Mouse (Mus musculus): ENCODE measurements around the gene Ppp1r36. TPM values are rescaled to one million over a fixed set of nuclear protein-coding genes. Genes with fewer than 3 reads are reported as not detected.

Gene Ppp1r36
- 0.05 and 0.10 TPM in 2 replicates for polyA plus RNA-seq (2015; fragmentation: Nextera tagmentation; extraction: Ambion mirVana)

- peak within 1 kb of the TSS; percentile 36 for H3K4me3 ChIP-seq (replicated peaks)
- H3K9me3 ChIP-seq (replicated peaks), result no peaks in the 10 kb centered on the region; the same call in 1 of the 2 replicates
- WGBS (ENCODE audit: insufficient replicate concordance), result 2% methylated on average over 37 of the region's 37 CpGs
- peaks cover 8% of the 10 kb centered on the region for H3K4me1 ChIP-seq (replicated peaks)
- no peak within 1 kb of the TSS for H3K9ac ChIP-seq
- no peaks in the 10 kb centered on the region for H3K36me3 ChIP-seq (replicated peaks)
- H3K27me3 ChIP-seq, result peaks cover 33% of the 10 kb centered on the region
- ATAC-seq (ENCODE audit: insufficient read depth), result no peak
- H3K4me2 ChIP-seq, result peak within 1 kb of the TSS; percentile 64
- no peak within 1 kb of the TSS for H3K27ac ChIP-seq (replicated peaks)
These were observed at the start of gene Ppp1r36 for GRCm38 (mm10) chr12:76417433-76417854. Ppp1r36 (plus strand) TSS chr12:76417538.

GRCm38 (mm10) chr12:76368201-76368789 is 49.0 kb upstream of the Ppp1r36 start:
- Histone ChIP-seq H3K4me1 (replicated peaks) (peaks cover 72% of the 10 kb centered on the region), H3K4me3 (replicated peaks) (peak overlapping the region; percentile 97), H3K27ac (replicated peaks) (peak overlapping the region; percentile 95), H3K27me3 (no peaks in the 10 kb centered on the region), H3K9me3 (replicated peaks) (no peaks in the 10 kb centered on the region), H3K36me3 (replicated peaks) (no peaks in the 10 kb centered on the region), H3K4me2 (peak overlapping the region; percentile 96), H3K9ac (peak overlapping the region; percentile 98)
- WGBS (ENCODE audit: insufficient replicate concordance), result 4% methylated on average over 9 of the region's 9 CpGs
- no peak for ATAC-seq (ENCODE audit: insufficient read depth)

GRCm38 (mm10) chr12:76368790-76369205 is 48.5 kb upstream of the Ppp1r36 start:
- no peaks in the 10 kb centered on the region for H3K9me3 ChIP-seq (replicated peaks)
- no peaks in the 10 kb centered on the region for H3K36me3 ChIP-seq (replicated peaks)
- ATAC-seq (ENCODE audit: insufficient read depth), result peak; percentile 35
- peaks cover 70% of the 10 kb centered on the region for H3K4me1 ChIP-seq (replicated peaks)
- peak overlapping the region; percentile 96 for H3K4me2 ChIP-seq
- no peaks in the 10 kb centered on the region for H3K27me3 ChIP-seq
- H3K27ac ChIP-seq (replicated peaks), result peak overlapping the region; percentile 95
- H3K4me3 ChIP-seq (replicated peaks), result peak overlapping the region; percentile 97
- WGBS (ENCODE audit: insufficient replicate concordance), result under 1% methylated on average over 26 of the region's 26 CpGs
- peak overlapping the region; percentile 98 for H3K9ac ChIP-seq

GRCm38 (mm10) chr12:76369206-76369977 is 47.9 kb upstream of the Ppp1r36 start, which contains the start of gene Zbtb25:
Zbtb25 (minus strand) TSS chr12:76369602.
- Histone ChIP-seq H3K27me3 (no peaks in the 10 kb centered on the region), H3K36me3 (replicated peaks) (no peaks in the 10 kb centered on the region), H3K4me2 (peak within 1 kb of the TSS; percentile 96), H3K9ac (peak within 1 kb of the TSS; percentile 98), H3K4me3 (replicated peaks) (peak within 1 kb of the TSS; percentile 97), H3K27ac (replicated peaks) (peak within 1 kb of the TSS; percentile 95), H3K9me3 (replicated peaks) (no peaks in the 10 kb centered on the region), H3K4me1 (replicated peaks) (peaks cover 72% of the 10 kb centered on the region)
- WGBS (ENCODE audit: insufficient replicate concordance), result under 1% methylated on average over 96 of the region's 96 CpGs
- peak; percentile 75 for ATAC-seq (ENCODE audit: insufficient read depth)

GRCm38 (mm10) chr12:76369978-76370830 is 47.1 kb upstream of the Ppp1r36 start, which contains the start of gene Zbtb1:
Zbtb1 (plus strand) TSS chr12:76370266.
- H3K4me3 ChIP-seq (replicated peaks), result peak within 1 kb of the TSS; percentile 97
- H3K4me2 ChIP-seq, result peak within 1 kb of the TSS; percentile 96
- peak within 1 kb of the TSS; percentile 95 for H3K27ac ChIP-seq (replicated peaks)
- H3K36me3 ChIP-seq (replicated peaks), result no peaks in the 10 kb centered on the region
- H3K4me1 ChIP-seq (replicated peaks), result peaks cover 75% of the 10 kb centered on the region
- H3K27me3 ChIP-seq, result no peaks in the 10 kb centered on the region
- no peaks in the 10 kb centered on the region for H3K9me3 ChIP-seq (replicated peaks)
- peak within 1 kb of the TSS; percentile 98 for H3K9ac ChIP-seq
- whole genome bisulfite sequencing (ENCODE audit: insufficient replicate concordance), result under 1% methylated on average over 99 of the region's 99 CpGs
- ATAC-seq (ENCODE audit: insufficient read depth), result peak; percentile 37

- under 1% methylated on average over 63 of the region's 63 CpGs for WGBS (ENCODE audit: insufficient replicate concordance)
- Histone ChIP-seq H3K9me3 (replicated peaks) (no peaks in the 10 kb centered on the region), H3K4me3 (replicated peaks) (peak overlapping the region; percentile 97), H3K9ac (peak overlapping the region; percentile 98), H3K36me3 (replicated peaks) (no peaks in the 10 kb centered on the region), H3K27me3 (no peaks in the 10 kb centered on the region), H3K4me2 (peak overlapping the region; percentile 96), H3K4me1 (replicated peaks) (peaks cover 77% of the 10 kb centered on the region), H3K27ac (replicated peaks) (peak overlapping the region; percentile 95)
- peak; percentile 59 for ATAC-seq (ENCODE audit: insufficient read depth)
These were observed 46.3 kb upstream of the Ppp1r36 start for GRCm38 (mm10) chr12:76370831-76371571.

GRCm38 (mm10) chr12:76372046-76372445 is 45.3 kb upstream of the Ppp1r36 start:
- ATAC-seq (ENCODE audit: insufficient read depth), result no peak
- no peaks in the 10 kb centered on the region for H3K27me3 ChIP-seq
- H3K4me2 ChIP-seq, result peak overlapping the region; percentile 96
- H3K27ac ChIP-seq (replicated peaks), result peak overlapping the region; percentile 95
- H3K4me3 ChIP-seq (replicated peaks), result peak overlapping the region; percentile 97
- no peaks in the 10 kb centered on the region for H3K36me3 ChIP-seq (replicated peaks)
- H3K9ac ChIP-seq, result peak overlapping the region; percentile 98
- H3K9me3 ChIP-seq (replicated peaks), result no peaks in the 10 kb centered on the region
- 10% methylated on average over 7 of the region's 7 CpGs for WGBS (ENCODE audit: insufficient replicate concordance)
- H3K4me1 ChIP-seq (replicated peaks), result peaks cover 78% of the 10 kb centered on the region

- Histone ChIP-seq H3K4me2 (peak overlapping the region; percentile 96), H3K4me1 (replicated peaks) (peaks cover 77% of the 10 kb centered on the region), H3K4me3 (replicated peaks) (peak overlapping the region; percentile 97), H3K27ac (replicated peaks) (peak overlapping the region; percentile 95), H3K9ac (peak overlapping the region; percentile 98; the same call in 1 of the 2 replicates), H3K27me3 (no peaks in the 10 kb centered on the region), H3K9me3 (replicated peaks) (no peaks in the 10 kb centered on the region), H3K36me3 (replicated peaks) (no peaks in the 10 kb centered on the region)
- WGBS (ENCODE audit: insufficient replicate concordance), result 54% methylated on average over 5 of the region's 7 CpGs
- no peak for ATAC-seq (ENCODE audit: insufficient read depth)
These were observed 44.2 kb upstream of the Ppp1r36 start for GRCm38 (mm10) chr12:76372881-76373818.

GRCm38 (mm10) chr12:76373991-76374390 is 43.3 kb upstream of the Ppp1r36 start:
- Histone ChIP-seq H3K9ac (no peak overlapping the region), H3K4me1 (replicated peaks) (peaks cover 77% of the 10 kb centered on the region), H3K27me3 (no peaks in the 10 kb centered on the region), H3K36me3 (replicated peaks) (no peaks in the 10 kb centered on the region), H3K4me3 (replicated peaks) (no peak overlapping the region), H3K9me3 (replicated peaks) (no peaks in the 10 kb centered on the region), H3K4me2 (peak overlapping the region; percentile 23), H3K27ac (replicated peaks) (peak overlapping the region; percentile 77; the same call in 1 of the 2 replicates)
- 70% methylated on average over 6 of the region's 6 CpGs for WGBS (ENCODE audit: insufficient replicate concordance)
- ATAC-seq (ENCODE audit: insufficient read depth), result no peak

All from liver, embryonic 15.5 days (tissue).